Mouse (Mus musculus): ENCODE data around the gene Pard3. TPM values are rescaled to one million over a fixed set of nuclear protein-coding genes. Genes with fewer than 3 reads are reported as not detected.

Gene Pard3
- polyA plus RNA-seq, 1 experiment from 2014 or later, result 16.1 TPM

GRCm38 (mm10) chr8:127251985-127252384 is 188.3 kb downstream of the Pard3 start:
- Histone ChIP-seq H3K36me3 (no peaks in the 10 kb centered on the region), H3K4me2 (no peak overlapping the region), H3K27me3 (replicated peaks) (no peaks in the 10 kb centered on the region), H3K27ac (replicated peaks) (no peak overlapping the region), H3K4me3 (replicated peaks) (no peak overlapping the region), H3K4me1 (peaks cover 39% of the 10 kb centered on the region), H3K9me3 (replicated peaks) (no peaks in the 10 kb centered on the region), H3K9ac (replicated peaks) (no peak overlapping the region)
- 58% methylated on average over 13 of the region's 13 CpGs for WGBS
- no peak for ATAC-seq (ENCODE audit: low FRiP score)

DNA sequence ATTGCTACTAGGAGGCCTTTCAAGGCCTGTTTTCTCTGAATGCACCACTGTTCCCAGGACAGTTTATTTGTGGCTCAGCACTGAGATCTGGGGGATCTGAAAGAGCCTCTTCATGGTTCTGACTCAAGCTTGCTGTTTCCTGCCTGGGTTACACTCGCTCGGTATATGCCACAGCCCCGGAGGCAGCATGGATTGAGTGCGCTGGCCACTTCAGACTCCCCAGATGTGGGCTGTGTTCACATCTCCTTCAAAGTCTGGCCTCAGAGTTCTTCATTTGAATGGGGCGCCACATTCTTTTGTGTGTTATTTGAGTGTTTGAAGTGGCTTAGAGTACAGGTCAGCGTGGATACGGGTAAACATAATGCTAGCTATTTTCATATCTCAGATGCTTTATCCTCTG is 190.9 kb downstream of the Pard3 start:
- 81% methylated on average over 7 of the region's 7 CpGs for WGBS
- Histone ChIP-seq H3K27ac (replicated peaks) (no peak overlapping the region), H3K9ac (replicated peaks) (no peak overlapping the region), H3K4me3 (replicated peaks) (no peak overlapping the region), H3K27me3 (replicated peaks) (no peaks in the 10 kb centered on the region), H3K9me3 (replicated peaks) (no peaks in the 10 kb centered on the region), H3K4me1 (peaks cover 38% of the 10 kb centered on the region), H3K4me2 (no peak overlapping the region), H3K36me3 (no peaks in the 10 kb centered on the region)
- no peak for ATAC-seq (ENCODE audit: low FRiP score)

- Histone ChIP-seq H3K27me3 (replicated peaks) (no peaks in the 10 kb centered on the region), H3K4me2 (no peak overlapping the region), H3K27ac (replicated peaks) (no peak overlapping the region), H3K4me3 (replicated peaks) (no peak overlapping the region), H3K9ac (replicated peaks) (no peak overlapping the region), H3K9me3 (replicated peaks) (no peaks in the 10 kb centered on the region), H3K36me3 (no peaks in the 10 kb centered on the region), H3K4me1 (peaks cover 24% of the 10 kb centered on the region)
- 83% methylated on average over 3 of the region's 3 CpGs for WGBS
- no peak for ATAC-seq (ENCODE audit: low FRiP score)
Measured at GRCm38 (mm10) chr8:127257086-127257485, 193.4 kb downstream of the Pard3 start.

GRCm38 (mm10) chr8:127261051-127261450 is 197.4 kb downstream of the Pard3 start:
- Histone ChIP-seq H3K4me3 (replicated peaks) (no peak overlapping the region), H3K4me1 (peaks cover 13% of the 10 kb centered on the region), H3K27ac (replicated peaks) (no peak overlapping the region), H3K4me2 (no peak overlapping the region), H3K27me3 (replicated peaks) (no peaks in the 10 kb centered on the region), H3K36me3 (no peaks in the 10 kb centered on the region), H3K9me3 (replicated peaks) (no peaks in the 10 kb centered on the region), H3K9ac (replicated peaks) (no peak overlapping the region)
- ATAC-seq (ENCODE audit: low FRiP score), result no peak
- 97% methylated on average over 6 of the region's 6 CpGs for WGBS

GRCm38 (mm10) chr8:127262026-127262425 is 198.3 kb downstream of the Pard3 start:
- Histone ChIP-seq H3K27ac (replicated peaks) (no peak overlapping the region), H3K4me3 (replicated peaks) (no peak overlapping the region), H3K36me3 (no peaks in the 10 kb centered on the region), H3K4me2 (no peak overlapping the region), H3K9me3 (replicated peaks) (no peaks in the 10 kb centered on the region), H3K9ac (replicated peaks) (no peak overlapping the region), H3K27me3 (replicated peaks) (no peaks in the 10 kb centered on the region), H3K4me1 (peaks cover 15% of the 10 kb centered on the region)
- WGBS, result 59% methylated on average over 7 of the region's 7 CpGs
- no peak for ATAC-seq (ENCODE audit: low FRiP score)

DNA sequence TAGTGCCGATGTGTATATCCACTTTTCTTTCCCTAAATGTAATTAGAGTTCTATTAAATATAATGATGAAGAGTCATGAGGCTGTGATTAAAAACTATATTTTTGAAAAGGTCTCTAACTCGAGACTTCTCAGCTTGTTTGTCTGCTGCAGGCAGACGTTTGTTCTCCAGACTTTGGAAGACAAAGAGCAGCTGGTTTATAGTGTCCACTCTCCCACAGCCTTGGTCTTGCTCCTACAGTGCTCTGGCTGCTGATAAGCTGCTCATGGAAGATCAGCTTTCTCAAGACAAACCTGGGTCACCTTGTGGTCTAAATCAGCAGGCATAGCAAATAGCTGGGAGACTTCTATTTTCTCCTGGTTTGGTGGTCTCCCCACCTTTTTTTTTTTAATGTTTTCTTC is 198.7 kb downstream of the Pard3 start:
- Histone ChIP-seq H3K4me1 (peaks cover 18% of the 10 kb centered on the region), H3K27me3 (replicated peaks) (no peaks in the 10 kb centered on the region), H3K4me2 (no peak overlapping the region), H3K27ac (replicated peaks) (no peak overlapping the region), H3K4me3 (replicated peaks) (no peak overlapping the region), H3K9ac (replicated peaks) (no peak overlapping the region), H3K36me3 (no peaks in the 10 kb centered on the region), H3K9me3 (replicated peaks) (no peaks in the 10 kb centered on the region)
- no peak for ATAC-seq (ENCODE audit: low FRiP score)
- 45% methylated on average over 3 of the region's 3 CpGs for WGBS

- no peak for ATAC-seq (ENCODE audit: low FRiP score)
- H3K4me2 ChIP-seq, result no peak overlapping the region
- no peaks in the 10 kb centered on the region for H3K9me3 ChIP-seq (replicated peaks)
- peaks cover 22% of the 10 kb centered on the region for H3K4me1 ChIP-seq
- WGBS, result 84% methylated on average over 4 of the region's 4 CpGs
- H3K27ac ChIP-seq (replicated peaks), result no peak overlapping the region
- no peaks in the 10 kb centered on the region for H3K36me3 ChIP-seq
- H3K27me3 ChIP-seq (replicated peaks), result no peaks in the 10 kb centered on the region
- no peak overlapping the region for H3K4me3 ChIP-seq (replicated peaks)
- no peak overlapping the region for H3K9ac ChIP-seq (replicated peaks)
Measured at GRCm38 (mm10) chr8:127262926-127263325, 199.2 kb downstream of the Pard3 start.

DNA sequence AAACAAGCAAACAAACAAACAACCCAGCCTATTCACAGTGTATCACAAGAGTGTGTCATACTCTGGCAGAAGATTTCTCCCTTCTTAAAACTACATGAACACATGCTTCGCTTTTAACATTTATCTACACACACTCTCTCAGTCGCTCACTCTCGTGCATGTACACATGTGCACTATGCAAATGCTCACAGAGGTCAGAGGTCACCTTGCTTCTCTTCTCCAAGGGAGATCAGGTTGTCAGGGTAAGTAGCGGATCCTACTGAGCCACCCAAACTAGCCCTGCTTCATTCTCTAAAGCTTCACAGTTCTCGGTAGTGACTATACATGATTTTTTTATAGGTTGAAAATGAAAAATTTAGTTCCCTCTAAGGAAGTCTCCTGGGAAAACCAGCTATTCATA is 199.8 kb downstream of the Pard3 start:
- H3K36me3 ChIP-seq, result no peaks in the 10 kb centered on the region
- 68% methylated on average over 5 of the region's 5 CpGs for whole genome bisulfite sequencing
- peaks cover 23% of the 10 kb centered on the region for H3K4me1 ChIP-seq
- H3K9me3 ChIP-seq (replicated peaks), result no peaks in the 10 kb centered on the region
- no peak for ATAC-seq (ENCODE audit: low FRiP score)
- H3K9ac ChIP-seq (replicated peaks), result no peak overlapping the region
- no peak overlapping the region for H3K4me3 ChIP-seq (replicated peaks)
- H3K4me2 ChIP-seq, result no peak overlapping the region
- H3K27ac ChIP-seq (replicated peaks), result no peak overlapping the region
- no peaks in the 10 kb centered on the region for H3K27me3 ChIP-seq (replicated peaks)

GRCm38 (mm10) chr8:127264691-127265470 is 201.2 kb downstream of the Pard3 start:
- H3K9me3 ChIP-seq (replicated peaks), result no peaks in the 10 kb centered on the region
- no peak for ATAC-seq (ENCODE audit: low FRiP score)
- WGBS, result 89% methylated on average over 8 of the region's 8 CpGs
- no peak overlapping the region for H3K4me3 ChIP-seq (replicated peaks)
- H3K4me2 ChIP-seq, result no peak overlapping the region
- H3K9ac ChIP-seq (replicated peaks), result no peak overlapping the region
- H3K4me1 ChIP-seq, result peaks cover 24% of the 10 kb centered on the region
- no peaks in the 10 kb centered on the region for H3K36me3 ChIP-seq
- H3K27me3 ChIP-seq (replicated peaks), result no peaks in the 10 kb centered on the region
- H3K27ac ChIP-seq (replicated peaks), result no peak overlapping the region

DNA sequence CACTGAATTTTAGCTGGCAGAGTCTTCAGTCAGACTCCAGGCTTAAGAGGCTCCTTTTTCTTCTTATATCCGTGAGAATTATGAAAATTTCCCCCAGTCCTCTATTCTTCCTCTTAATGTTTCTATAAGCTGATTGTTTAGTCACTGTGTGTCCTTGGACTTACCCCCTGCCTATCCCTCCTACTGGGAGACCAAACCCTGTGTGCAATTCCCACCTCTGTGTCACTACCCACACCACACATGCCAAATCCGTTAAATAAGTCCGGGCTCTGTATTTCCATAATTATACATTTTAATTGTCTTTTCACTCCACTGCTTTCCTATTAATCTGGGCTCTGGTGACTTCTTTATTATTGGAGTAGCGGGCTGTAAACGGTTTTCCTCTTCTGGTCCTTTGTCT is 203.1 kb downstream of the Pard3 start:
- peaks cover 24% of the 10 kb centered on the region for H3K4me1 ChIP-seq
- H3K27me3 ChIP-seq (replicated peaks), result no peaks in the 10 kb centered on the region
- ATAC-seq (ENCODE audit: low FRiP score), result no peak
- 24% methylated on average over 5 of the region's 5 CpGs for WGBS
- no peaks in the 10 kb centered on the region for H3K9me3 ChIP-seq (replicated peaks)
- no peak overlapping the region for H3K4me3 ChIP-seq (replicated peaks)
- H3K4me2 ChIP-seq, result no peak overlapping the region
- no peak overlapping the region for H3K27ac ChIP-seq (replicated peaks)
- no peaks in the 10 kb centered on the region for H3K36me3 ChIP-seq
- H3K9ac ChIP-seq (replicated peaks), result no peak overlapping the region

DNA sequence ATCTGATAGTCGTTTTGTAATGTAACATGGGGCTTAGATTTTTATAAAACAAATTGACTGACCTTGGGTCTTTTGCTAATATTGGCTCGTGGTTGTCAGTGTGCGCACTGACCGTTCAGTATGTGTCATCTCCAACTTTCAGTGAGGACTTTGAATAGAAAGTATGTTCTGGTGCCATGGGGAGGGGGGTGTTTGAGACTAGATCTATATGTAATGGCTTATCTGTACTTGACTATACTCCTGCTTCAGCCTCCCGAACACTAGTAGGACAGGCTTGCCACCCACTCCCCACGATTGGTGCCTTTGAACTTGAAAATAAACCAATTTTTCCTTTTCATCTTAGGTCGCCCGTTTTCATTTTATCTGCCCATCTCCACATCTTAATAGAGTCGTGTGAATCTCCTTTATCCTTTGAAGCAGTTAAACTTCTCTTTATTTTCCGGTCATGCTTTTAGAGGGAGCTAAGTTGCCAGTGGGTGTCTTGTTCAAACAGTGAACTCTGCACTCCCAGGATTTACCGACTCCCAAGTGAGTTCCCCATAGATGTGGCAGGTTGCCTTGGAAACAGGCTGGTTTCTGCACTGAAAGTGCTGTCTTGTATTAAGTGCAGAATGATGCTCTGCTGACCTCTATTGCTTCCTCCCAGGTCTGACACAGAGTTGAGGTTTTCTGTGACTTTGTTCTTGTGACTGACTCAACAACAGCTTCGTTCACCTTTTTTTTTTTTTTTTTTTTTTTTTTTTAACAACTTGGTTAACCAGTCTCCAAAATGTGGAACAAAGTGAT is 204.7 kb downstream of the Pard3 start:
- Histone ChIP-seq H3K27me3 (replicated peaks) (no peaks in the 10 kb centered on the region), H3K4me1 (peaks cover 24% of the 10 kb centered on the region), H3K27ac (replicated peaks) (0 out of 2 replicates have a peak overlapping the region, but pooled peaks have one; percentile 18), H3K4me3 (replicated peaks) (no peak overlapping the region), H3K4me2 (no peak overlapping the region), H3K9ac (replicated peaks) (no peak overlapping the region), H3K36me3 (no peaks in the 10 kb centered on the region), H3K9me3 (replicated peaks) (no peaks in the 10 kb centered on the region)
- ATAC-seq (ENCODE audit: low FRiP score), result peak; percentile 74
- 26% methylated on average over 12 of the region's 12 CpGs for WGBS
